Mouse (Mus musculus): ENCODE data around the gene Trpm5. TPM values are rescaled to one million over a fixed set of nuclear protein-coding genes. Genes with fewer than 3 reads are reported as not detected.

The Trpm5 gene
- polyA plus RNA-seq, 1 experiment from 2014 or later, result 0.73 TPM

DNA sequence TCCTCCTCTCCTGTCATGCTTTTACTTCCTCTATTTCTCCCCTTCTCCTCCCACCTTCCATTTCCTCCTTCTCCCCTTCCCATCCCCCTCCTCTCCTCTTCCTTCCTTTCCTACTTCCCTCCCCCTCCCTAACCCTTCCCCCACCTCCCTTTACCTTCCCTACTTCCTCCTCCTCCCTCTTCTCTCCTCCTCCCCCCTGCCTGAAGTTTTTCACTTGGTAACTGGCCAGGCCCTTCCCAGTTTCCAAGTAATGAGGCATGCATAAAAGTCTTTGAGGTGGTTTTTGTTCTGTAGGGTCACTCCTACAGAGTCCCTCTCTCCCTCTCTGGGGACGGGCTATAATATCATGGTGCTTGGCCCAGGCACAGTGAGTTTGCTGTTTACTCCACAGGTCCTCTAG, 25.0 kb upstream of the Trpm5 start:
- WGBS (ENCODE audit: insufficient replicate concordance), result 53% methylated on average over 1 of the region's 1 CpGs
- Histone ChIP-seq H3K36me3 (no peaks in the 10 kb centered on the region), H3K9ac (no peak overlapping the region), H3K27me3 (0 out of 2 replicates have a peak, but pooled peaks cover 3% of the 10 kb centered on the region), H3K4me3 (replicated peaks) (no peak overlapping the region), H3K4me1 (replicated peaks) (0 out of 2 replicates have a peak, but pooled peaks cover 6% of the 10 kb centered on the region), H3K9me3 (replicated peaks) (no peaks in the 10 kb centered on the region), H3K4me2 (no peak overlapping the region), H3K27ac (no peak overlapping the region)
- DNase-seq (no peak), ATAC-seq (ENCODE audit: low read depth) (no peak)

- H3K9me3 ChIP-seq (replicated peaks), result no peaks in the 10 kb centered on the region
- DNase-seq, result no peak
- 54% methylated on average over 5 of the region's 5 CpGs for WGBS (ENCODE audit: insufficient replicate concordance)
- H3K36me3 ChIP-seq, result no peaks in the 10 kb centered on the region
- H3K4me3 ChIP-seq (replicated peaks), result no peak overlapping the region
- H3K9ac ChIP-seq, result no peak overlapping the region
- H3K4me2 ChIP-seq, result no peak overlapping the region
- no peaks in the 10 kb centered on the region for H3K27me3 ChIP-seq
- 0 out of 2 replicates have a peak, but pooled peaks cover 6% of the 10 kb centered on the region for H3K4me1 ChIP-seq (replicated peaks)
- ATAC-seq (ENCODE audit: low read depth), result no peak
- no peak overlapping the region for H3K27ac ChIP-seq
Observed at GRCm38 (mm10) chr7:143116521-143116920, 22.1 kb upstream of the Trpm5 start.

DNA sequence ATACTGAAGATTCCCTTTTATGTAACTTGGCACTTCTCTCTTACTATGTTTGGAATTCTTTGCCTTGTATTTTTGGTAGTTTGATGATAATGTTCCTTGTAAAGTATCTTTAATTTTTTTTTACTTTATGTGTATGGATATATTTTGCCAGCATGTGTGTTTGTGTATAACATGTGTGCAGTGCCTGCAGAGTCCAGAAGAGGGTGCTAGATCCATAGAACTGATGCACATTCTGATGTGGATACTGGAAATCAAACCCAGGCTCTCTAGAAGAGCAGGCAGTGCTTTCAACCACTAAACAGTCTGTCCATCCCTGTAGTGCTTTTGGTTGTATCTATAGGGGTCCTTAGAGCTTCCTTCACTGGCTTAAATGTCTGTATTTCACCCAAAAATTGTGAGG, 20.3 kb upstream of the Trpm5 start:
- no peaks in the 10 kb centered on the region for H3K36me3 ChIP-seq
- H3K4me1 ChIP-seq (replicated peaks), result no peaks in the 10 kb centered on the region
- ATAC-seq (ENCODE audit: low read depth) (no peak), DNase-seq (no peak)
- peaks cover 8% of the 10 kb centered on the region for H3K27me3 ChIP-seq
- no peak overlapping the region for H3K4me3 ChIP-seq (replicated peaks)
- no peak overlapping the region for H3K27ac ChIP-seq
- no peak overlapping the region for H3K4me2 ChIP-seq
- H3K9me3 ChIP-seq (replicated peaks), result no peaks in the 10 kb centered on the region
- H3K9ac ChIP-seq, result no peak overlapping the region

DNA sequence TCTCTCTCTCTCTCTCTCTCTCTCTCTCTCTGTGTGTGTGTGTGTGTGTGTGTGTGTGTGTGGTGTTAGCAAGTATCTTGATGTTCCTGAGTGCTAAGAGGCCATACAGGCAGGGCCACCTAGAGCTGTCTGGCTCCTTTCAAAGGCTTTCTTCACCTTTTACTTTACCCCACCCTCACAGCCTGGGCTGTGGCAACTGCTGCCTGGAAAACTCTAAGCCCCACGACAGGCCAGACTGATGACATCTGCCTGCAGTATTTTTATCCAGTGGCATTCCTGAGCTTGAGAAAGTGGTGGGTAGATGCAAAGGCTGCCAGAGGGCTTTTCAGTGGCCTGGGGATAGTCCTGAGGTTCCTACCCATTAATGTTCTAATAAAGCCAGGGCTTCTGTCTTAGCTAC, 18.0 kb upstream of the Trpm5 start:
- Histone ChIP-seq H3K4me3 (replicated peaks) (no peak overlapping the region), H3K36me3 (no peaks in the 10 kb centered on the region), H3K27me3 (peaks cover 32% of the 10 kb centered on the region), H3K9me3 (replicated peaks) (no peaks in the 10 kb centered on the region), H3K4me2 (no peak overlapping the region), H3K4me1 (replicated peaks) (peaks cover 3% of the 10 kb centered on the region; the same call in 1 of the 2 replicates), H3K27ac (no peak overlapping the region), H3K9ac (no peak overlapping the region)
- no peak for DNase-seq
- 42% methylated on average over 1 of the region's 1 CpGs for WGBS (ENCODE audit: insufficient replicate concordance)
- ATAC-seq (ENCODE audit: low read depth), result no peak

- Histone ChIP-seq H3K4me1 (replicated peaks) (peaks cover 9% of the 10 kb centered on the region), H3K4me2 (no peak overlapping the region), H3K27ac (no peak overlapping the region), H3K4me3 (replicated peaks) (no peak overlapping the region), H3K9ac (no peak overlapping the region), H3K27me3 (peaks cover 39% of the 10 kb centered on the region), H3K9me3 (replicated peaks) (no peaks in the 10 kb centered on the region), H3K36me3 (no peaks in the 10 kb centered on the region)
- DNase-seq (no peak), ATAC-seq (ENCODE audit: low read depth) (peak; percentile 70)
- 24% methylated on average over 4 of the region's 4 CpGs for WGBS (ENCODE audit: insufficient replicate concordance)
Observed at GRCm38 (mm10) chr7:143111719-143112118, 17.3 kb upstream of the Trpm5 start.

- DNase-seq (no peak), ATAC-seq (ENCODE audit: low read depth) (no peak)
- H3K36me3 ChIP-seq, result no peaks in the 10 kb centered on the region
- no peak overlapping the region for H3K27ac ChIP-seq
- H3K4me1 ChIP-seq (replicated peaks), result peaks cover 10% of the 10 kb centered on the region
- H3K27me3 ChIP-seq, result peaks cover 48% of the 10 kb centered on the region
- H3K9ac ChIP-seq, result no peak overlapping the region
- WGBS (ENCODE audit: insufficient replicate concordance), result 48% methylated on average over 1 of the region's 1 CpGs
- H3K9me3 ChIP-seq (replicated peaks), result no peaks in the 10 kb centered on the region
- no peak overlapping the region for H3K4me2 ChIP-seq
- no peak overlapping the region for H3K4me3 ChIP-seq (replicated peaks)
Observed at GRCm38 (mm10) chr7:143110803-143111202, 16.4 kb upstream of the Trpm5 start.

GRCm38 (mm10) chr7:143109696-143110095, 15.3 kb upstream of the Trpm5 start:
- 57% methylated on average over 3 of the region's 3 CpGs for WGBS (ENCODE audit: insufficient replicate concordance)
- DNase-seq, result no peak
- Histone ChIP-seq H3K4me2 (no peak overlapping the region), H3K9me3 (replicated peaks) (no peaks in the 10 kb centered on the region), H3K9ac (no peak overlapping the region), H3K4me1 (replicated peaks) (peaks cover 10% of the 10 kb centered on the region), H3K36me3 (no peaks in the 10 kb centered on the region), H3K4me3 (replicated peaks) (no peak overlapping the region), H3K27ac (no peak overlapping the region; the same call in 1 of the 2 replicates), H3K27me3 (peaks cover 59% of the 10 kb centered on the region)
- ATAC-seq (ENCODE audit: low read depth), result no peak

DNA sequence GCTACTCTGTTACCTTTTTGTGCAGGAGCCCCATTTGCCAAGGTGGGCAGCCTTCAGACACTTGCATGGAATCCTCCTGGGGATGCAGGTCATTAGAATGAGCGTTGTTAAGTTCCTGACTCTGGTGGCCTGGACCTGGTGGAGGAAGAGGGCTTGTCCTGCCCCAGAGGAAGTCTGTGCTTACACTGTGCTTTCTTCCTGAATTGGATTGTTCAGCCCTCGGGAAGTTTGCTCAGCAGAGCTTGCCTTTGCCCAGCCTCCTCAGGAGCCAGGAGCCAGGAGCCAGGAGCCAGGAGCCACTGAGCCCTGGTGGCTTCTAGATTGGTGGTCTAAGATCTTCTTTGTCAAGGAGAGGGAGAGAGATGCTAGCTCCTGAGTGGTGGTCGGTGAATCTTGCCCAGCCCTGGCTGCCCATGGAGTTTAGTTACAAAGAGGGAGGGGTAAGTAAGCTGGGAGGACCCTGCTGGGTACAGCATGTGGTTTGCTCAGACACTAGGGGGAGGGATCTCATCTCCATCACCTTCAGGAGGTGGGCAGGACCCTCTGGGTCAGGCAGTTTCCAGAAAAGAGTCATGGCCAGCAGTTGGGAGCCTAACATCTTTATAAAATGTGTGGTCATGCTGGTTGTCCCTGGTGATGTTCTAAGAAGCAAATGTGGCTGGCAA, 14.7 kb upstream of the Trpm5 start:
- Histone ChIP-seq H3K27me3 (peaks cover 64% of the 10 kb centered on the region), H3K9ac (no peak overlapping the region), H3K27ac (no peak overlapping the region; the same call in 1 of the 2 replicates), H3K4me2 (no peak overlapping the region), H3K4me1 (replicated peaks) (peaks cover 10% of the 10 kb centered on the region), H3K9me3 (replicated peaks) (no peaks in the 10 kb centered on the region), H3K36me3 (no peaks in the 10 kb centered on the region), H3K4me3 (replicated peaks) (no peak overlapping the region)
- WGBS (ENCODE audit: insufficient replicate concordance), result 16% methylated on average over 3 of the region's 3 CpGs
- ATAC-seq (ENCODE audit: low read depth) (no peak), DNase-seq (no peak)

- no peak for DNase-seq
- H3K4me3 ChIP-seq (replicated peaks), result no peak overlapping the region
- 34% methylated on average over 5 of the region's 5 CpGs for WGBS (ENCODE audit: insufficient replicate concordance)
Observed at GRCm38 (mm10) chr7:143108200-143108599, 13.8 kb upstream of the Trpm5 start.

GRCm38 (mm10) chr7:143106672-143107465, 12.4 kb upstream of the Trpm5 start:
- Histone ChIP-seq H3K36me3 (no peaks in the 10 kb centered on the region), H3K4me2 (peak overlapping the region; percentile 57), H3K27me3 (peaks cover 74% of the 10 kb centered on the region), H3K4me1 (replicated peaks) (peaks cover 10% of the 10 kb centered on the region), H3K27ac (no peak overlapping the region), H3K4me3 (replicated peaks) (peak overlapping the region; percentile 40), H3K9me3 (replicated peaks) (no peaks in the 10 kb centered on the region), H3K9ac (no peak overlapping the region)
- DNase-seq, result no peak
- no peak for ATAC-seq (ENCODE audit: low read depth)
- 6% methylated on average over 51 of the region's 57 CpGs for WGBS (ENCODE audit: insufficient replicate concordance)

More at GRCm38 (mm10) chr7:143108200-143108599, 13.8 kb upstream of the Trpm5 start:
- H3K9me3 ChIP-seq (replicated peaks), result no peaks in the 10 kb centered on the region
- peaks cover 71% of the 10 kb centered on the region for H3K27me3 ChIP-seq
- H3K4me2 ChIP-seq, result no peak overlapping the region
- H3K27ac ChIP-seq, result no peak overlapping the region
- H3K36me3 ChIP-seq, result no peaks in the 10 kb centered on the region
- ATAC-seq (ENCODE audit: low read depth), result no peak
- no peak overlapping the region for H3K9ac ChIP-seq
- H3K4me1 ChIP-seq (replicated peaks), result peaks cover 10% of the 10 kb centered on the region

GRCm38 (mm10) chr7:143106062-143106461, 11.6 kb upstream of the Trpm5 start, which contains the start of gene Kcnq1:
Gene Kcnq1, plus strand, starts transcription at chr7:143106362.
- Histone ChIP-seq H3K9me3 (replicated peaks) (no peaks in the 10 kb centered on the region), H3K4me3 (replicated peaks) (peak within 1 kb of the TSS; percentile 40), H3K27me3 (peaks cover 81% of the 10 kb centered on the region), H3K36me3 (no peaks in the 10 kb centered on the region), H3K4me2 (peak within 1 kb of the TSS; percentile 57), H3K27ac (no peak within 1 kb of the TSS), H3K9ac (no peak within 1 kb of the TSS), H3K4me1 (replicated peaks) (peaks cover 10% of the 10 kb centered on the region)
- no peak for DNase-seq
- 45% methylated on average over 4 of the region's 4 CpGs for WGBS (ENCODE audit: insufficient replicate concordance)
- ATAC-seq (ENCODE audit: low read depth), result no peak
